Mouse (Mus musculus) ES-Bruce4 (cell line): ENCODE results near the gene Baz2a.

Source experiments
- CTCF ChIP-seq: IDR thresholded peaks from one replicate; pipeline ENCODE4 v1.8.1; 2011; ENCODE audit warnings: low read depth, low read length
- EP300 ChIP-seq: IDR thresholded peaks from 2 replicates; pipeline ENCODE4 v1.6.1; 2011; ENCODE audit warnings: low read depth, low read length; ENCODE audit not compliant: insufficient read depth
- POLR2A ChIP-seq: IDR thresholded peaks from one replicate; pipeline ENCODE4 v1.8.1; 2011; ENCODE audit warnings: low read length; ENCODE audit not compliant: insufficient read depth

DNA sequence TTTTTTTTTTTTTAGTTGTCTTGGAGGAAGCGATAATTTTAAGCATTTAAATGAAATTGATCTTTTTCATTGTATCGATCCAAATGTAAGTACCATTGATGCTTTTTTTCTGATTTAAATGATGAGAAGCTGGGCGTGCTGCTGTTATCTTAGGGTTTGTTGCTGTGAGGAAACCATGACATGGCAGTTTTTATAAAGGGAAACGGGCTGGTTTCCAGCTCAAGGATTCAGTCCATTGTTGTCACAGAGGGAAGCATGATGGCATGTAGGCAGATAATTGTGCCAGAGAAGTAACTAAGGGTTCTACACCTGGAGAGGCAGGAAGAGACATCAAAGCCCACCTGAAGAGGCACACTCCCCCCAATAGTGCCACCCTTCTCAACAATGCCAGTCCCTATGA, 22.2 kb upstream of the Baz2a start:
- TF ChIP-seq POLR2A = no peak
- TF ChIP-seq CTCF = no peak
- no peak for TF ChIP-seq EP300
